Mouse (Mus musculus) heart, adult 2 months (tissue): Measurements from ENCODE around the gene Mrps12. TPM values are rescaled to one million over a fixed set of nuclear protein-coding genes. Genes with fewer than 3 reads are reported as not detected.
A peak's percentile ranks its signal among the peaks of the same experiment; 100 is the strongest.

Experiments used
- DNase-seq, 2 experiments: peaks; one replicate each; pipeline ENCODE4 v3.0.0; 2021
- H3K27ac ChIP-seq: fragments of 200-600 bp; 2 replicates; pipeline ENCODE4 v1.8.1; 2022
- H3K27me3 ChIP-seq: fragments of 200-500 bp; 2 replicates; pipeline ENCODE4 v1.6.1; 2012; ENCODE audit warnings: mild to moderate bottlenecking, low read length, inconsistent platforms, mixed read lengths; ENCODE audit not compliant: control insufficient read depth, insufficient read depth
- H3K36me3 ChIP-seq: fragments of 200-500 bp; 2 replicates; pipeline ENCODE4 v1.6.1; 2012; ENCODE audit warnings: low read length, inconsistent platforms; ENCODE audit not compliant: control insufficient read depth, insufficient read depth
- H3K4me1 ChIP-seq: fragments of 200-500 bp; 2 replicates; pipeline ENCODE4 v1.6.1; 2011; ENCODE audit warnings: low read length; ENCODE audit not compliant: control insufficient read depth, insufficient read depth
- H3K4me3 ChIP-seq: fragments of 200-600 bp; 2 replicates; pipeline ENCODE4 v1.8.1; 2022
- H3K79me2 ChIP-seq: fragments of 200-500 bp; replicated peaks from 2 replicates; pipeline ENCODE4 v1.6.1; 2012; ENCODE audit warnings: mild to moderate bottlenecking, inconsistent platforms, low read length, moderate library complexity, mixed read lengths; ENCODE audit not compliant: control insufficient read depth, insufficient read depth
- H3K9ac ChIP-seq: fragments of 200-500 bp; 2 replicates; pipeline ENCODE4 v1.6.1; 2012; ENCODE audit warnings: low read depth, mild to moderate bottlenecking, control low read depth, inconsistent platforms, low read length, mixed read lengths
- CTCF ChIP-seq: fragments of 200-600 bp; IDR thresholded peaks from 2 replicates; pipeline ENCODE4 v1.8.1; 2022; ENCODE audit warnings: antibody characterized with exemption, mild to moderate bottlenecking, moderate library complexity
- EP300 ChIP-seq: fragments of 200-500 bp; IDR thresholded peaks from 2 replicates; pipeline ENCODE4 v1.6.1; 2011; ENCODE audit warnings: low read depth, low read length, control low read depth; ENCODE audit not compliant: insufficient read depth
- POLR2A ChIP-seq: fragments of 200-500 bp; IDR thresholded peaks from 2 replicates; pipeline ENCODE4 v1.6.1; 2011; ENCODE audit warnings: mild to moderate bottlenecking, low read depth, low read length, control low read depth; ENCODE audit not compliant: insufficient read depth
- WGBS: fragments of 180-500 bp; shearing (Covaris S2); methylation state at CpG from one replicate; pipeline ENCODE4 v1.1.7; 2018; 5-methylcytosine and 5-hydroxymethylcytosine counted together
- intact Hi-C: fragments of 180-260 bp; cut with DNase I; formaldehyde crosslinking; loops from one replicate; pipeline ENCODE4 v1.15.1; 2025
- polyA plus RNA-seq: library from polyadenylated mRNA; depleted of rRNA; stranded (reverse); fragments of >200 nt; gene quantifications from 2 replicates; pipeline ENCODE4 v1.2.3, GENCODE M21; 2012
- total RNA-seq, 2 experiments: library from RNA; stranded (reverse); gene quantifications; 2 replicates each; pipeline ENCODE4 v1.2.3; 2021

Gene Mrps12
- total and polyA plus RNA-seq, 3 experiments: 47.8 to 57.3 (median 51.9) TPM

- Histone ChIP-seq H3K27me3 (no peaks in the 10 kb centered on the region), H3K27ac (no peak overlapping the region), H3K9ac (no peak overlapping the region), H3K79me2 (no peaks in the 10 kb centered on the region), H3K36me3 (no peaks in the 10 kb centered on the region), H3K4me3 (no peak overlapping the region), H3K4me1 (no peaks in the 10 kb centered on the region)
- no peak for TF ChIP-seq CTCF
- no peak for TF ChIP-seq POLR2A
- no peak for TF ChIP-seq EP300
- DNase-seq: no peak
- 82% methylated on average over 12 of the region's 12 CpGs for WGBS
- intact Hi-C loops: no loop called here
Observed at GRCm38 (mm10) chr7:28774164-28774563, 32.5 kb upstream of the Mrps12 start.

- H3K27ac ChIP-seq: no peak overlapping the region
- WGBS: 63% methylated on average over 3 of the region's 3 CpGs
Observed at GRCm38 (mm10) chr7:28773163-28773562, 31.5 kb upstream of the Mrps12 start.

GRCm38 (mm10) chr7:28771867-28772266 lies 30.2 kb upstream of the Mrps12 start:
- no peak overlapping the region for H3K9ac ChIP-seq
- H3K27ac ChIP-seq: no peak overlapping the region
- no peaks in the 10 kb centered on the region for H3K27me3 ChIP-seq
- peak; percentile 30 to 42 for DNase-seq
- 78% methylated on average over 11 of the region's 11 CpGs for WGBS
- H3K4me3 ChIP-seq: no peak overlapping the region
- H3K36me3 ChIP-seq: no peaks in the 10 kb centered on the region
- H3K4me1 ChIP-seq: peaks cover 1% of the 10 kb centered on the region; the same call in 1 of the 2 replicates
- intact Hi-C loops: no loop called here
- peaks cover 3% of the 10 kb centered on the region for H3K79me2 ChIP-seq
- TF ChIP-seq EP300 (no peak), CTCF (no peak), POLR2A (no peak)

More at GRCm38 (mm10) chr7:28773163-28773562, 31.5 kb upstream of the Mrps12 start:
- Histone ChIP-seq H3K4me1 (no peaks in the 10 kb centered on the region), H3K9ac (no peak overlapping the region), H3K4me3 (no peak overlapping the region), H3K36me3 (no peaks in the 10 kb centered on the region), H3K27me3 (no peaks in the 10 kb centered on the region), H3K79me2 (no peaks in the 10 kb centered on the region)
- no peak for TF ChIP-seq CTCF
- TF ChIP-seq EP300: no peak
- no peak for TF ChIP-seq POLR2A
- intact Hi-C loops: no loop called here
- no peak for DNase-seq

- Histone ChIP-seq H3K27ac (no peak overlapping the region), H3K27me3 (no peaks in the 10 kb centered on the region), H3K4me3 (no peak overlapping the region), H3K79me2 (peaks cover 4% of the 10 kb centered on the region), H3K4me1 (peaks cover 5% of the 10 kb centered on the region), H3K9ac (no peak overlapping the region), H3K36me3 (no peaks in the 10 kb centered on the region)
- intact Hi-C loops: no loop called here
- TF ChIP-seq CTCF (no peak), EP300 (no peak), POLR2A (no peak)
- 80% methylated on average over 3 of the region's 3 CpGs for WGBS
- no peak for DNase-seq
Observed at GRCm38 (mm10) chr7:28770309-28770708, 28.7 kb upstream of the Mrps12 start.

GRCm38 (mm10) chr7:28769414-28769958 lies 27.9 kb upstream of the Mrps12 start:
- no peak overlapping the region for H3K27ac ChIP-seq
- peaks cover 5% of the 10 kb centered on the region for H3K4me1 ChIP-seq
- no peak overlapping the region for H3K4me3 ChIP-seq
- no peak overlapping the region for H3K9ac ChIP-seq
- 91% methylated on average over 9 of the region's 9 CpGs for WGBS
- no peak for TF ChIP-seq EP300
- no peak for TF ChIP-seq CTCF
- no peak for DNase-seq
- intact Hi-C loops: loop anchor here (5.0 kb wide), 1 partner anchor 213 kb away; the partner anchor contains the start of genes Eif3k and Map4k1
- no peaks in the 10 kb centered on the region for H3K27me3 ChIP-seq
- H3K79me2 ChIP-seq: peaks cover 4% of the 10 kb centered on the region
- H3K36me3 ChIP-seq: no peaks in the 10 kb centered on the region

GRCm38 (mm10) chr7:28767462-28767965 lies 25.9 kb upstream of the Mrps12 start, which contains the start of gene Nfkbib:
Nfkbib (minus strand) TSS chr7:28767512.
- no peak for TF ChIP-seq EP300
- TF ChIP-seq CTCF: no peak
- no peak for TF ChIP-seq POLR2A
- 62% methylated on average over 7 of the region's 7 CpGs for WGBS
- Histone ChIP-seq H3K79me2 (peaks cover 4% of the 10 kb centered on the region), H3K9ac (peak within 1 kb of the TSS; percentile 80), H3K4me3 (peak within 1 kb of the TSS; percentile 89), H3K27ac (peak within 1 kb of the TSS; percentile 88), H3K36me3 (no peaks in the 10 kb centered on the region), H3K4me1 (peaks cover 5% of the 10 kb centered on the region), H3K27me3 (no peaks in the 10 kb centered on the region)
- DNase-seq: no peak
- intact Hi-C loops: loop anchor here (2.0 to 5.0 kb wide), 2 partner anchors 215 to 753 kb away; partner anchors contain the start of genes Eif3k and Map4k1
